ENCODE assay signal across 13 mouse cellular contexts in genomic region chr16:33954793-33955192, GRCm38 (mm10).
"Had no signal": no experiment of that assay in that cellular context is flagged by ENCODE, and none has a peak within 500 bp of the region (broad histone marks: within the 10 kb centered on the region; RNA-seq: fewer than 3 reads in every experiment).

No protein-coding gene starts in this region.

- H3K27me3 ChIP-seq: kidney, embryonic 15.5 days; limb, embryonic 15.5 days; liver, embryonic 13.5 days; lung, embryonic 15.5 days; midbrain, embryonic 12.5 days; stomach, embryonic 15.5 days had no signal

- H3K4me3 ChIP-seq: kidney, embryonic 15.5 days; limb, embryonic 15.5 days; liver, embryonic 13.5 days; lung, embryonic 15.5 days; midbrain, embryonic 12.5 days; stomach, embryonic 15.5 days had no signal

- H3K9me3 ChIP-seq: kidney, embryonic 15.5 days; limb, embryonic 15.5 days; liver, embryonic 13.5 days; lung, embryonic 15.5 days; midbrain, embryonic 12.5 days; stomach, embryonic 15.5 days had no signal

- H3K9ac ChIP-seq: kidney, embryonic 15.5 days; limb, embryonic 15.5 days; liver, embryonic 13.5 days; liver, postnatal 0 days; lung, embryonic 15.5 days; midbrain, embryonic 12.5 days; stomach, embryonic 15.5 days had no signal

- ATAC-seq: liver, postnatal 0 days; midbrain, embryonic 16.5 days had no signal

- H3K27ac ChIP-seq: kidney, embryonic 15.5 days; limb, embryonic 15.5 days; liver, embryonic 13.5 days; lung, embryonic 15.5 days; midbrain, embryonic 12.5 days; stomach, embryonic 15.5 days had no signal

- H3K4me1 ChIP-seq: kidney, embryonic 15.5 days; limb, embryonic 15.5 days; lung, embryonic 15.5 days; midbrain, embryonic 12.5 days; stomach, embryonic 15.5 days had no signal

- DNase-seq: kidney, adult 2 months; kidney, postnatal 14 days; liver, embryonic 13.5 days; liver, postnatal 0 days; right cerebral cortex, adult 18-20 months; thymus, adult 2 months; thymus, postnatal 25 days had no signal
